Mouse (Mus musculus) heart, postnatal 0 days (tissue): Measurements from ENCODE around the gene Lemd1. TPM values are rescaled to one million over a fixed set of nuclear protein-coding genes. Genes with fewer than 3 reads are reported as not detected.
"Not testable (repeated sequence)": the region's sequence is repeated elsewhere in the genome, so short reads cannot be mapped to it uniquely, and the experiment has no call there.

Source experiments
- ATAC-seq: fragments of 200-750 bp; cut with Nextera tagmentation; 2 replicates; pipeline ENCODE4 v1.8.0; 2017; ENCODE audit warnings: low read depth, moderate number of reproducible peaks, moderate library complexity; ENCODE audit not compliant: insufficient read depth
- DNase-seq: peaks from one replicate; pipeline ENCODE4 v3.0.0-alpha.2; 2016; ENCODE audit warnings: low spot score
- H3K27ac ChIP-seq: fragments of 300-500 bp; sonication (generic); 2 replicates; pipeline ENCODE4 v1.5.1; 2014; ENCODE audit warnings: low read depth, mild to moderate bottlenecking
- H3K27me3 ChIP-seq: fragments of 300-500 bp; sonication (generic); 2 replicates; pipeline ENCODE4 v1.6.1; 2014; ENCODE audit warnings: low read length, mixed read lengths; ENCODE audit not compliant: control insufficient read depth, insufficient read depth
- H3K36me3 ChIP-seq: fragments of 300-500 bp; sonication (generic); replicated peaks from 2 replicates; pipeline ENCODE4 v1.6.1; 2014; ENCODE audit warnings: low read length, mixed read lengths; ENCODE audit not compliant: control insufficient read depth, insufficient read depth
- H3K4me1 ChIP-seq: fragments of 300-500 bp; sonication (generic); 2 replicates; pipeline ENCODE4 v1.6.1; 2014; ENCODE audit warnings: antibody characterized with exemption; ENCODE audit not compliant: control insufficient read depth, insufficient read depth
- H3K4me2 ChIP-seq: fragments of 300-500 bp; sonication (generic); 2 replicates; pipeline ENCODE4 v1.6.1; 2014; ENCODE audit warnings: low read depth, mild to moderate bottlenecking, low read length, moderate library complexity
- H3K4me3 ChIP-seq: fragments of 300-500 bp; sonication (generic); 2 replicates; pipeline ENCODE4 v1.5.1; 2014; ENCODE audit warnings: low read depth, low read length
- H3K9ac ChIP-seq: fragments of 300-500 bp; sonication (generic); replicated peaks from 2 replicates; pipeline ENCODE4 v1.6.1; 2014; ENCODE audit warnings: low read depth, low read length, mixed read lengths
- H3K9me3 ChIP-seq: fragments of 300-500 bp; sonication (generic); replicated peaks from 2 replicates; pipeline ENCODE4 v1.6.1; 2016; ENCODE audit warnings: low read length; ENCODE audit not compliant: control insufficient read depth
- CTCF ChIP-seq: IDR thresholded peaks from 2 replicates; pipeline ENCODE4 v1.5.1; 2016; ENCODE audit warnings: antibody characterized with exemption, control low read depth, low read depth
- EP300 ChIP-seq: IDR thresholded peaks from 2 replicates; pipeline ENCODE4 v1.6.1; 2016; ENCODE audit warnings: antibody characterized with exemption, low read depth
- WGBS: fragments of 180-500 bp; shearing (Covaris S2); extraction: QIAGEN DNeasy Blood & Tissue Kit; methylation state at CpG from one replicate; pipeline ENCODE4 v1.1.7; 2014; 5-methylcytosine and 5-hydroxymethylcytosine counted together
- polyA plus RNA-seq: library from polyadenylated mRNA; unstranded; fragments of >200 nt; fragmentation: Nextera tagmentation; extraction: Ambion mirVana; gene quantifications from 2 replicates; pipeline ENCODE4 v1.2.1, GENCODE M21; 2015
- total RNA-seq: library from RNA; depleted of rRNA; stranded (reverse); fragments of >200 nt; gene quantifications from 2 replicates; pipeline ENCODE4 v1.2.3, GENCODE M21; 2014; ENCODE audit warnings: low replicate concordance

The Lemd1 gene
- total and polyA plus RNA-seq, 2 experiments from 2014 or later, result not detected

DNA sequence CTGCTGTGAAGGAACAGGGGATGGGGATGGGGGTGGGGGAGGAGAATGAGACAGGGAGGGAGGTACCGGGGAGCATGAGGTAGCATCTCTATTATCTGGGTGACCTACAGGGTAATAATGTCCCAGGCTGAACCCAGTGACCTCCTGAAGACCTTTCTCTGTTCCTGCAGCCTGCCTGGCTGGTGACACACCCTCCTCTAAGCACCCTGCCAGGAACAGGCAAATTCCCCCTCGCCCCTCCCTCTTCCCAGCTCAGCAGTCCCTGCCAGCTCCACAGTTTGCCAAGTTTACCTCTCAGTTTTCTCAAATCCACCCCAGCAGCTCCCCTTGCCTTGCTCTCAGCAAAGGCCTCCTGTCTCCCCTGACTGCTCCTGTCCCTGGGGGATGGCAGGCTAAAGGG lies 32.5 kb upstream of the Lemd1 start:
- no peak overlapping the region for H3K9ac ChIP-seq
- ATAC-seq (peak; percentile 34; the same call in 1 of the 2 replicates), DNase-seq (no peak)
- H3K27ac ChIP-seq, result no peak overlapping the region
- H3K9me3 ChIP-seq, result no peaks in the 10 kb centered on the region
- no peaks in the 10 kb centered on the region for H3K36me3 ChIP-seq
- H3K4me3 ChIP-seq, result no peak overlapping the region
- H3K4me2 ChIP-seq, result no peak overlapping the region
- H3K4me1 ChIP-seq, result no peaks in the 10 kb centered on the region
- TF ChIP-seq EP300, result no peak
- no peak for TF ChIP-seq CTCF
- WGBS, result 33% methylated on average over 2 of the region's 2 CpGs
- peaks cover 19% of the 10 kb centered on the region for H3K27me3 ChIP-seq

DNA sequence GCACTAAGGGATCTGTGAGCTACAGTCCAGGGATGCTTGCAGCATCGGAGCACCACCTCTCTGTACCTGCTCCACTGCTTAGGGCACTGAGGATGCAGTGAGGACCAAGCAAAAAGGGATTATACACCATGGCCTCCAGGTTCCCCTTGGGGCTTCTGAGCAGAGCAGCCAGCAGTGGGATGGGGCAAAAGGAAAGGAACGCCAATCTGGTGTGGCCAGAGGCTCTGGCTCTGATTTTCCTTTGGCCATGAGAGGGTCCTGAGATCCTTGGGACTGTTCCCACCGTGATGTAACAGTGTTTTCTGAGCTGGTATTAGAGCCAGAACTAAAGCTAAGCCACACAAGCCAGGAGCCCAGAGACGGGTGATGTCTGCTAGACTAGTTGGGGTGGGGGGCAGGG lies 31.6 kb upstream of the Lemd1 start:
- H3K27me3 ChIP-seq, result peaks cover 19% of the 10 kb centered on the region
- 59% methylated on average over 4 of the region's 4 CpGs for WGBS

DNA sequence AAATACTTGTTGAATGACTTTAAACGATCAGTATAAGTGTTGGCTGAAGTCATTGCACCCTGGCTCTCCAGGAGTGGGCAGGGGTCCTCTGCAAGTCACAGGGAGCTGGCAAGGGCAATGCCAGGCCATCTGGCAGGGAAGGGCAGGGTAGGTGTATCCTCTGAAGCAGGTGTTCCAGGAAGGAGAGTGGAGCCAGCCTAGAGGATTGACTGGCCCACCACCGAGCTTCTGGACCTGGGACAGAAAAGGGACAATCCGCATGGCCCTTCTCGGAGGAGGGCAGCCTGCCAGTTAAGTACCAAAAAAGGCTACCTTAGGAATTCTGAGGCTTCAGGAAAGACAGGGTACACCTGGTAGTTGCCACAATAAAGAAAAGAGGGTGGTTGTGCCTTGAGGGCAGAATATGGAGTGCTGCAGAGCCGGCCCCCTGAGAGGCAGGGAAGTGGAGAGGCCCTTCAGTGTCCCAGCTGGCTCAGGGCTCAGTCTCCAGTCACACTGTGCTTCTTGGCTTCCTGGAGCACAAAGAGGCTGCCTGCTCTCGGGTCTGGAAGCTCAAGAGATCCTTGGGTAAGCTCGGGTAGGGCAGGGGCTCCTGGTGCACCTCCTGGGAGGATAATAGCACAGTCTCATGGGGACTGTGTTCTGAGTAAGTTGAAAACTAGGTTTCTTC lies 29.9 kb upstream of the Lemd1 start:
- no peak for TF ChIP-seq EP300
- TF ChIP-seq CTCF, result no peak
- 0 out of 2 replicates have a peak, but pooled peaks cover 4% of the 10 kb centered on the region for H3K9me3 ChIP-seq
- WGBS, result 58% methylated on average over 7 of the region's 7 CpGs
- H3K27me3 ChIP-seq, result peaks cover 20% of the 10 kb centered on the region
- no peaks in the 10 kb centered on the region for H3K4me1 ChIP-seq
- no peak for DNase-seq
- no peak overlapping the region for H3K4me2 ChIP-seq
- no peak for ATAC-seq
- no peak overlapping the region for H3K27ac ChIP-seq
- H3K4me3 ChIP-seq, result no peak overlapping the region
- H3K36me3 ChIP-seq, result no peaks in the 10 kb centered on the region
- H3K9ac ChIP-seq, result no peak overlapping the region

More for the DNA sequence above, 31.6 kb upstream of the Lemd1 start:
- no peak overlapping the region for H3K4me2 ChIP-seq
- DNase-seq (no peak), ATAC-seq (no peak)
- H3K27ac ChIP-seq, result no peak overlapping the region
- H3K9ac ChIP-seq, result no peak overlapping the region
- no peaks in the 10 kb centered on the region for H3K36me3 ChIP-seq
- no peak overlapping the region for H3K4me3 ChIP-seq
- H3K9me3 ChIP-seq, result no peaks in the 10 kb centered on the region
- H3K4me1 ChIP-seq, result no peaks in the 10 kb centered on the region
- TF ChIP-seq EP300, result no peak
- TF ChIP-seq CTCF, result no peak

DNA sequence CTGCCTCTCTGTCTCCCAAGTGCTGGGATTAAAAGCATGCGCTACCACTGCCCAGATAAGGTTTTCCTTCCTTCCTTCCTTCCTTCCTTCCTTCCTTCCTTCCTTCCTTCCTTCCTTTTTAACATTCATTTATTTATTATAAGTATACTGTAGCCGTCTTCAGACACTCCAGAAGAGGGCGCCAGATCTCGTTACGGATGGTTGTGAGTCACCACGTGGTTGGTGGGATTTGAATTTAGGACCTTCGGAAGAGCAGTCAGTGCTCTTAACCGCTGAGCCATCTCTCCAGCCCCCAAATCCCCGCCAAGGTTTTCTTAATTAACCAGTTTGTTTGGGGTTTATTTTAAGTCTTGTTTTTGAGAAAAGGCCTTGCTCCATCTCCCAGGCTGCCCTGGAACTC lies 28.6 kb upstream of the Lemd1 start:
- H3K4me1 ChIP-seq, H3K4me2 ChIP-seq, H3K36me3 ChIP-seq, H3K4me3 ChIP-seq, H3K9me3 ChIP-seq, H3K27ac ChIP-seq, H3K9ac ChIP-seq, ATAC-seq, DNase-seq: not testable (repeated sequence)
- TF ChIP-seq CTCF, result 0 out of 2 replicates have a peak, but pooled peaks have one; percentile 15
- H3K27me3 ChIP-seq, result peaks cover 20% of the 10 kb centered on the region
- 40% methylated on average over 9 of the region's 9 CpGs for WGBS

DNA sequence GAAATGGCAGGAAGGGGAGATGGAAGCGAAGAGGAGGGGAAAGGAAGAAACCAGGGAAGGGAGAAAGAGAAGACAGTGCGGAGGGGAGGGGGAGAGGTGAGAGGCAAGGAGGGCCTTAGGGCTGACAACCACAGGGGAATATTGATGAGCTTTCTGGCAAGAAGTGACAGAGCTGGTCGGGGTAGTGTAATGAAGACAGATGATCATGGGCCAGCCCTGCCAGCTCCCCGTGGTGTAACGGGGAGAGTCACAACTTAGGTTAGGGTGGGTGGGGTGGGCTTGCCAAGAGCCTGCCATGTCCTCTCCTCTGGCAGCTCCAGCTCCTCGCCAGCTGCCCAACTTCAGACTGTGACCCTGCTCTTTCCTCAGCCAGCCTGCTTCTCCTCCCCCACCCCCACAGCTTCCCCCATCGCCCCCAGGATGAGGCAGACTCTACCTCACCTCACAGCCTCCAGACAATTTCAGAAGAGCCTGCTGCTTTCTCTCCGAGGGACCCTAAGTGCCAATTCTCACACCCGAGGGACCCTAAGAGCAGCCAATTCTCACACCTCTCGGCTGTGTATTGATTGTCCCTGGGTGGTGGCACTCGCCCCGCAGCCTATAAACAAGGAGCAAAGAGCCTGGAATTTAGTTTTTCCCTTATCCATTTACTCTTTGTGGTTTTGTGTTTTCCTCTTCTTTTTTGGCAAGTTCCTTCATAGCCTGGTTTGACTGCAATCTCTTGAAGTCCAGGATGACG lies 26.3 kb upstream of the Lemd1 start:
- TF ChIP-seq CTCF (no peak), EP300 (no peak)
- DNase-seq (no peak), ATAC-seq (no peak)
- Histone ChIP-seq H3K4me1 (no peaks in the 10 kb centered on the region), H3K27ac (no peak overlapping the region), H3K9ac (no peak overlapping the region), H3K9me3 (0 out of 2 replicates have a peak, but pooled peaks cover 4% of the 10 kb centered on the region), H3K36me3 (no peaks in the 10 kb centered on the region), H3K4me3 (no peak overlapping the region), H3K27me3 (peaks cover 13% of the 10 kb centered on the region), H3K4me2 (no peak overlapping the region)
- WGBS, result 29% methylated on average over 13 of the region's 13 CpGs
